Mouse (Mus musculus): Measurements from ENCODE around the gene Psmb11.

DNA sequence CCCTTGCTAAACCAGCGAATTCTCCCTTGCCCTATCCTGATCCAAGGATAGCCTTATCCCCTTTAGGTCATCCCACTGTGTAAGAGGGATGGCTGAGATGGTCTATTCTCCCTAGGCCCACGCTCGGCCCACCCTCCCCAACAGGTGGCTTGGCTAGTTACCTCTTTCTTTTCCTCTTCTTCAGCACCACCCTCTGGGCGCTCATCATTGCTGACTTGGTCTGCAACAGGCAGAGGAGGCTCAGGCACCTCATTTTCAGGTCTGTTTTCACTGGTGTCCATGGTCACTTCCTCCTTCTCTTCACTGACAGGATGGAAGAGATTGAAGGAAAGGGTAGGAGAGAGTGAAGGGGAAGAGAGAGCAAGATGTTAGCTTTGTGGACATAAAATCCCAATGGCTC lies 30.3 kb downstream of the Psmb11 start:
- TF ChIP-seq CTCF (IDR thresholded peaks at IDR 0.05; ENCODE audit: insufficient read depth, low read length) (no peak), POLR2A (IDR thresholded peaks at IDR 0.05; ENCODE audit: borderline replicate concordance, extremely low read depth, low read depth, low read length) (no peak)
